Mouse (Mus musculus) megakaryocyte, embryonic 14.5 days (primary cell): ENCODE data around the gene Fras1.

Source experiments
- FLI1 ChIP-seq: IDR thresholded peaks from 2 replicates; pipeline ENCODE4 v1.6.1; 2012; ENCODE audit warnings: low read length, inconsistent platforms, mixed read lengths
- GATA1 ChIP-seq: IDR thresholded peaks from 3 replicates; pipeline ENCODE4 v1.6.1; 2012; ENCODE audit warnings: mixed read lengths, low read length, inconsistent platforms, borderline replicate concordance

GRCm38 (mm10) chr5:96618008-96618407 is 244.3 kb downstream of the Fras1 start:
- TF ChIP-seq GATA1, result no peak
- TF ChIP-seq FLI1, result no peak
